Comparison of ENCODE assay signal across 22 mouse cellular contexts in genomic region chr3:104816130-104816529, GRCm38 (mm10). TPM values are rescaled to one million over a fixed set of nuclear protein-coding genes. Genes with fewer than 3 reads are reported as not detected.
A peak's percentile ranks its signal among the peaks of the same experiment; 100 is the strongest.
DNase-seq lines count a peak whose midpoint lies in the region; ATAC-seq and TF ChIP-seq lines count a peak whose summit lies in the region.
"Had no signal": no experiment of that assay in that cellular context is flagged by ENCODE, and none has a peak within 500 bp of the region (broad histone marks: within the 10 kb centered on the region; RNA-seq: fewer than 3 reads in every experiment).

No protein-coding gene starts in this region.

- no peaks in the 10 kb centered on the region for H3K27me3 ChIP-seq in heart, embryonic 14.5 days (ENCODE audit: control insufficient read depth, insufficient read depth, low read length)
- no peaks in the 10 kb centered on the region for H3K27me3 ChIP-seq in midbrain, embryonic 11.5 days (ENCODE audit: control insufficient read depth, insufficient read depth, low read length)
- no peaks in the 10 kb centered on the region for H3K27me3 ChIP-seq in midbrain, embryonic 14.5 days (ENCODE audit: control insufficient read depth, insufficient read depth, low read length)
- H3K27me3 ChIP-seq in intestine, postnatal 0 days (replicated peaks; ENCODE audit: control insufficient read depth, insufficient read depth, low read length) = no peaks in the 10 kb centered on the region
- H3K27me3 ChIP-seq in stomach, postnatal 0 days (ENCODE audit: control insufficient read depth, insufficient read depth, low read length) = no peaks in the 10 kb centered on the region
- H3K27me3 ChIP-seq: lung, embryonic 15.5 days; megakaryocyte, embryonic 14.5 days; neural tube, embryonic 13.5 days had no signal

- intact Hi-C loops in heart, postnatal 25 days (cut with DNase I) = no loop called here
- intact Hi-C loops in left cerebral cortex, postnatal 25 days (cut with DNase I) = no loop called here

- peak; percentile 46 for TF ChIP-seq CTCF in intestine, postnatal 0 days (IDR thresholded peaks at IDR 0.05; ENCODE audit: low read depth)
- TF ChIP-seq CTCF in stomach, postnatal 0 days (IDR thresholded peaks at IDR 0.05; ENCODE audit: low read depth) = peak; percentile 37; the same call in 1 of the 2 replicates

- no peak for DNase-seq in heart, postnatal 25 days (ENCODE audit: low spot score)
- DNase-seq in midbrain, embryonic 11.5 days (ENCODE audit: low spot score, missing footprints) = peak; percentile 70
- DNase-seq in midbrain, embryonic 14.5 days = no peak
- no peak for DNase-seq in stomach, postnatal 0 days (ENCODE audit: low spot score)
- no peak for DNase-seq in left cerebral cortex, postnatal 25 days (ENCODE audit: low spot score in 2 of 2)
- no peak for DNase-seq in layer of hippocampus, adult 9-10 months (ENCODE audit: low spot score)
- DNase-seq: cerebellum, postnatal 10 days; embryo, embryonic 11 days; gastrocnemius, adult 2 months; kidney, adult 9 months; right cerebral cortex, postnatal 4 days; thymus, postnatal 14 days had no signal

- H3K27ac ChIP-seq in heart, embryonic 14.5 days (replicated peaks in 1 of 2; ENCODE audit: control insufficient read depth in 1 of 2, insufficient read depth in 1 of 2, low read depth in 2 of 2, low read length in 2 of 2) = no peak overlapping the region
- H3K27ac ChIP-seq in midbrain, embryonic 11.5 days (ENCODE audit: low read depth, low read length) = no peak overlapping the region
- no peak overlapping the region for H3K27ac ChIP-seq in midbrain, embryonic 14.5 days (replicated peaks; ENCODE audit: low read depth, low read length)
- no peak overlapping the region for H3K27ac ChIP-seq in intestine, postnatal 0 days (ENCODE audit: low read depth, low read length)
- no peak overlapping the region for H3K27ac ChIP-seq in stomach, postnatal 0 days (replicated peaks)
- H3K27ac ChIP-seq: gastrocnemius, adult 2 months; hindbrain, embryonic 14.5 days; layer of hippocampus, adult 2 months; neural tube, embryonic 13.5 days had no signal

- no peak overlapping the region for H3K9ac ChIP-seq in heart, embryonic 14.5 days (ENCODE audit: low read length)
- no peak overlapping the region for H3K9ac ChIP-seq in midbrain, embryonic 11.5 days (ENCODE audit: low read length)
- H3K9ac ChIP-seq in midbrain, embryonic 14.5 days (replicated peaks; ENCODE audit: low read length) = no peak overlapping the region
- H3K9ac ChIP-seq in intestine, postnatal 0 days (ENCODE audit: low read depth, low read length) = no peak overlapping the region
- no peak overlapping the region for H3K9ac ChIP-seq in stomach, postnatal 0 days (ENCODE audit: low read length)
- H3K9ac ChIP-seq: lung, embryonic 15.5 days; neural tube, embryonic 13.5 days had no signal

- H3K4me1 ChIP-seq in heart, embryonic 14.5 days (ENCODE audit: control insufficient read depth in 2 of 2, insufficient read depth in 2 of 2, low read length in 2 of 2) = peaks cover 8 to 46% of the 10 kb centered on the region in 2 experiments
- H3K4me1 ChIP-seq in midbrain, embryonic 11.5 days (ENCODE audit: control insufficient read depth, insufficient read depth, low read length) = peaks cover 5% of the 10 kb centered on the region; the same call in 1 of the 2 replicates
- H3K4me1 ChIP-seq in midbrain, embryonic 14.5 days (ENCODE audit: control insufficient read depth, insufficient read depth, low read length) = peaks cover 6% of the 10 kb centered on the region; the same call in 1 of the 2 replicates
- 0 out of 2 replicates have a peak, but pooled peaks cover 6% of the 10 kb centered on the region for H3K4me1 ChIP-seq in intestine, postnatal 0 days (replicated peaks; ENCODE audit: control insufficient read depth, insufficient read depth, low read length)
- H3K4me1 ChIP-seq in stomach, postnatal 0 days (replicated peaks; ENCODE audit: control insufficient read depth, insufficient read depth) = peaks cover 4% of the 10 kb centered on the region; the same call in 1 of the 2 replicates

- H3K9me3 ChIP-seq in heart, embryonic 14.5 days (ENCODE audit: control insufficient read depth, low read length) = no peaks in the 10 kb centered on the region
- no peaks in the 10 kb centered on the region for H3K9me3 ChIP-seq in midbrain, embryonic 11.5 days (ENCODE audit: control insufficient read depth, low read length)
- H3K9me3 ChIP-seq in midbrain, embryonic 14.5 days (ENCODE audit: control insufficient read depth, low read length) = no peaks in the 10 kb centered on the region
- no peaks in the 10 kb centered on the region for H3K9me3 ChIP-seq in intestine, postnatal 0 days (ENCODE audit: control insufficient read depth)
- H3K9me3 ChIP-seq in stomach, postnatal 0 days (ENCODE audit: control insufficient read depth, low read length) = no peaks in the 10 kb centered on the region
- H3K9me3 ChIP-seq: lung, embryonic 15.5 days; megakaryocyte, embryonic 14.5 days; neural tube, embryonic 13.5 days had no signal

- no peak overlapping the region; a peak in 1 of 4 replicates for H3K4me3 ChIP-seq in heart, embryonic 14.5 days (ENCODE audit: control insufficient read depth in 1 of 2, insufficient read depth in 1 of 2, low read depth in 1 of 2, low read length in 2 of 2)
- no peak overlapping the region for H3K4me3 ChIP-seq in midbrain, embryonic 11.5 days (ENCODE audit: low read depth, low read length)
- no peak overlapping the region for H3K4me3 ChIP-seq in midbrain, embryonic 14.5 days (replicated peaks; ENCODE audit: low read depth, low read length)
- H3K4me3 ChIP-seq in intestine, postnatal 0 days (ENCODE audit: low read depth, low read length) = no peak overlapping the region
- H3K4me3 ChIP-seq in stomach, postnatal 0 days (ENCODE audit: low read depth, low read length) = no peak overlapping the region
- H3K4me3 ChIP-seq: layer of hippocampus, adult 2 months had no signal

- 96% methylated on average over 7 of the region's 7 CpGs for WGBS in heart, embryonic 14.5 days
- 97% methylated on average over 7 of the region's 7 CpGs for WGBS in midbrain, embryonic 11.5 days
- 97% methylated on average over 7 of the region's 7 CpGs for WGBS in midbrain, embryonic 14.5 days
- WGBS in intestine, postnatal 0 days = 90% methylated on average over 7 of the region's 7 CpGs
- WGBS in stomach, postnatal 0 days = 83% methylated on average over 7 of the region's 7 CpGs

- H3K36me3 ChIP-seq in heart, embryonic 14.5 days (ENCODE audit: control insufficient read depth, insufficient read depth, low read length) = peaks cover 5% of the 10 kb centered on the region; the same call in 1 of the 2 replicates
- no peaks in the 10 kb centered on the region for H3K36me3 ChIP-seq in midbrain, embryonic 11.5 days (ENCODE audit: control insufficient read depth, insufficient read depth, low read length)
- H3K36me3 ChIP-seq in midbrain, embryonic 14.5 days (ENCODE audit: control insufficient read depth, insufficient read depth, low read length) = peaks cover 6% of the 10 kb centered on the region
- H3K36me3 ChIP-seq in intestine, postnatal 0 days (ENCODE audit: control insufficient read depth, insufficient read depth) = peaks cover 4% of the 10 kb centered on the region; the same call in 1 of the 2 replicates
- H3K36me3 ChIP-seq in stomach, postnatal 0 days (ENCODE audit: control insufficient read depth, insufficient read depth, low read length) = no peaks in the 10 kb centered on the region

- H3K4me2 ChIP-seq in heart, embryonic 14.5 days (ENCODE audit: low read length) = peak overlapping the region; percentile 78
- no peak overlapping the region for H3K4me2 ChIP-seq in midbrain, embryonic 11.5 days
- no peak overlapping the region for H3K4me2 ChIP-seq in midbrain, embryonic 14.5 days (ENCODE audit: low read length)
- H3K4me2 ChIP-seq in intestine, postnatal 0 days (replicated peaks; ENCODE audit: low read depth) = peak overlapping the region; percentile 74
- H3K4me2 ChIP-seq in stomach, postnatal 0 days (replicated peaks; ENCODE audit: low read depth) = no peak overlapping the region

- TF ChIP-seq EP300 in stomach, postnatal 0 days (optimal IDR thresholded peaks at IDR 0.05) = no peak

- no peak for ATAC-seq in heart, embryonic 14.5 days (ENCODE audit: insufficient number of reproducible peaks, insufficient read depth, low FRiP score, low read depth)
- ATAC-seq in midbrain, embryonic 11.5 days (ENCODE audit: low FRiP score) = no peak
- ATAC-seq in midbrain, embryonic 14.5 days (ENCODE audit: low FRiP score, low TSS enrichment) = no peak
- no peak for ATAC-seq in intestine, postnatal 0 days
- ATAC-seq in stomach, postnatal 0 days (ENCODE audit: low FRiP score, low TSS enrichment) = no peak
- ATAC-seq: activated CD4-positive, CD25-positive, alpha-beta regulatory T cell, adult 4 months; forebrain, embryonic 16.5 days had no signal

RNA-seq across cellular contexts. Expression of gene Mov10, which starts 2.2 kb away (rescaled TPM):
- polyA plus RNA-seq in heart, embryonic 14.5 days (2014; fragmentation: Nextera tagmentation; extraction: Ambion mirVana) = 20.9 and 22.1 TPM in 2 replicates
- 1 to 10 TPM; 6.2 to 6.3 TPM for total RNA-seq in heart, postnatal 25 days (2021)
- 9.5 and 9.9 TPM in 2 replicates for polyA plus RNA-seq in midbrain, embryonic 11.5 days (2014; fragmentation: Nextera tagmentation; extraction: Ambion mirVana)
- polyA plus RNA-seq in midbrain, embryonic 14.5 days (2014; fragmentation: Nextera tagmentation; extraction: Ambion mirVana) = 3.6 and 6.6 TPM in 2 replicates
- polyA plus RNA-seq in intestine, postnatal 0 days (2015; fragmentation: Nextera tagmentation; extraction: Ambion mirVana) = 144 and 157 TPM in 2 replicates
- polyA plus RNA-seq in stomach, postnatal 0 days (2015; fragmentation: Nextera tagmentation; extraction: Ambion mirVana) = 28.1 and 30.4 TPM in 2 replicates
- total RNA-seq in left cerebral cortex, postnatal 25 days (2021) = 10 to 100 TPM in 1 of 2 experiments, 1 to 10 TPM in 1; 8.0 to 10.5 TPM

RNA-seq across cellular contexts. Expression of gene Rhoc, which starts 28.0 kb away (rescaled TPM):
- 178 and 202 TPM in 2 replicates for polyA plus RNA-seq in heart, embryonic 14.5 days (2014; fragmentation: Nextera tagmentation; extraction: Ambion mirVana)
- total RNA-seq in heart, postnatal 25 days (2021) = 100 to 1,000 TPM in 1 of 2 experiments, 10 to 100 TPM in 1; 96.9 to 108 TPM
- polyA plus RNA-seq in midbrain, embryonic 11.5 days (2014; fragmentation: Nextera tagmentation; extraction: Ambion mirVana) = 78.2 and 82.0 TPM in 2 replicates
- polyA plus RNA-seq in midbrain, embryonic 14.5 days (2014; fragmentation: Nextera tagmentation; extraction: Ambion mirVana) = 30.9 and 40.2 TPM in 2 replicates
- 316 and 320 TPM in 2 replicates for polyA plus RNA-seq in intestine, postnatal 0 days (2015; fragmentation: Nextera tagmentation; extraction: Ambion mirVana)
- polyA plus RNA-seq in stomach, postnatal 0 days (2015; fragmentation: Nextera tagmentation; extraction: Ambion mirVana) = 126 and 130 TPM in 2 replicates
- 10 to 100 TPM; 32.7 to 33.5 TPM for total RNA-seq in left cerebral cortex, postnatal 25 days (2021)

RNA-seq across cellular contexts. Expression of gene Fam19a3, which starts 34.5 kb away (rescaled TPM):
- 1.0 and 1.9 TPM in 2 replicates for polyA plus RNA-seq in heart, embryonic 14.5 days (2014; fragmentation: Nextera tagmentation; extraction: Ambion mirVana)
- total RNA-seq in heart, postnatal 25 days (2021) = 1 to 10 TPM; 2.5 to 3.0 TPM
- not detected in 2 replicates for polyA plus RNA-seq in midbrain, embryonic 11.5 days (2014; fragmentation: Nextera tagmentation; extraction: Ambion mirVana)
- 0.05 TPM in 1 of 2 replicates, not detected in the other for polyA plus RNA-seq in midbrain, embryonic 14.5 days (2014; fragmentation: Nextera tagmentation; extraction: Ambion mirVana)
- 0.05 and 0.22 TPM in 2 replicates for polyA plus RNA-seq in intestine, postnatal 0 days (2015; fragmentation: Nextera tagmentation; extraction: Ambion mirVana)
- 0.17 TPM in 1 of 2 replicates, not detected in the other for polyA plus RNA-seq in stomach, postnatal 0 days (2015; fragmentation: Nextera tagmentation; extraction: Ambion mirVana)
- total RNA-seq in left cerebral cortex, postnatal 25 days (2021) = under 1 TPM in 1 of 2 experiments, not detected in 1; 0.09 TPM
- total RNA-seq: layer of hippocampus, adult 2 months had no signal
- polyA plus RNA-seq: erythroblast, embryonic 14.5 days; neural tube, embryonic 13.5 days had no signal

RNA-seq across cellular contexts. Expression of gene Ppm1j, which starts 35.3 kb away (rescaled TPM):
- polyA plus RNA-seq in heart, embryonic 14.5 days (2014; fragmentation: Nextera tagmentation; extraction: Ambion mirVana) = 33.0 and 33.2 TPM in 2 replicates
- total RNA-seq in heart, postnatal 25 days (2021) = 10 to 100 TPM; 22.4 to 26.6 TPM
- polyA plus RNA-seq in midbrain, embryonic 11.5 days (2014; fragmentation: Nextera tagmentation; extraction: Ambion mirVana) = 0.44 and 0.97 TPM in 2 replicates
- 0.50 and 0.68 TPM in 2 replicates for polyA plus RNA-seq in midbrain, embryonic 14.5 days (2014; fragmentation: Nextera tagmentation; extraction: Ambion mirVana)
- polyA plus RNA-seq in intestine, postnatal 0 days (2015; fragmentation: Nextera tagmentation; extraction: Ambion mirVana) = 22.3 and 24.4 TPM in 2 replicates
- 2.4 and 2.8 TPM in 2 replicates for polyA plus RNA-seq in stomach, postnatal 0 days (2015; fragmentation: Nextera tagmentation; extraction: Ambion mirVana)
- total RNA-seq in left cerebral cortex, postnatal 25 days (2021) = under 1 TPM; 0.43 to 0.76 TPM
- polyA plus RNA-seq: erythroblast, embryonic 14.5 days had no signal

RNA-seq across cellular contexts. Expression of gene St7l, which starts 47.7 kb away (rescaled TPM):
- polyA plus RNA-seq in heart, embryonic 14.5 days (2014; fragmentation: Nextera tagmentation; extraction: Ambion mirVana) = 24.1 and 28.6 TPM in 2 replicates
- 10 to 100 TPM; 19.8 to 22.6 TPM for total RNA-seq in heart, postnatal 25 days (2021)
- 36.3 and 40.3 TPM in 2 replicates for polyA plus RNA-seq in midbrain, embryonic 11.5 days (2014; fragmentation: Nextera tagmentation; extraction: Ambion mirVana)
- 34.4 and 40.1 TPM in 2 replicates for polyA plus RNA-seq in midbrain, embryonic 14.5 days (2014; fragmentation: Nextera tagmentation; extraction: Ambion mirVana)
- 19.9 and 21.9 TPM in 2 replicates for polyA plus RNA-seq in intestine, postnatal 0 days (2015; fragmentation: Nextera tagmentation; extraction: Ambion mirVana)
- polyA plus RNA-seq in stomach, postnatal 0 days (2015; fragmentation: Nextera tagmentation; extraction: Ambion mirVana) = 20.8 and 23.6 TPM in 2 replicates
- total RNA-seq in left cerebral cortex, postnatal 25 days (2021) = 10 to 100 TPM; 33.0 to 39.3 TPM

Comparison
In these comparisons a context has a peak if more than half of its experiments do, and no peak if none do; other contexts are left out.
1. H3K4me2 ChIP-seq: peak in heart, embryonic 14.5 days (single experiment) and intestine, postnatal 0 days (single experiment); none in midbrain, embryonic 11.5 days (single experiment), midbrain, embryonic 14.5 days (single experiment) and stomach, postnatal 0 days (single experiment).